Mouse (Mus musculus) liver, embryonic 16.5 days (tissue): ENCODE data around the gene Rhag. TPM values are rescaled to one million over a fixed set of nuclear protein-coding genes. Genes with fewer than 3 reads are reported as not detected.

Experiments used
- ATAC-seq: fragments of 200-750 bp; cut with Nextera tagmentation; 2 replicates; pipeline ENCODE4 v1.8.0; 2017; ENCODE audit warnings: low read depth, mild to moderate bottlenecking, moderate number of reproducible peaks, moderate library complexity
- H3K27ac ChIP-seq: fragments of 300-500 bp; sonication (generic); 2 replicates; pipeline ENCODE4 v1.5.1; 2014; ENCODE audit warnings: mild to moderate bottlenecking, low read length
- H3K27me3 ChIP-seq: fragments of 300-500 bp; sonication (generic); 2 replicates; pipeline ENCODE4 v1.6.1; 2014; ENCODE audit warnings: low read depth, low read length, mixed read lengths; ENCODE audit not compliant: control insufficient read depth, insufficient read depth
- H3K36me3 ChIP-seq: fragments of 300-500 bp; sonication (generic); 2 replicates; pipeline ENCODE4 v1.6.1; 2014; ENCODE audit warnings: mild to moderate bottlenecking; ENCODE audit not compliant: control insufficient read depth, insufficient read depth
- H3K4me1 ChIP-seq: fragments of 300-500 bp; sonication (generic); 2 replicates; pipeline ENCODE4 v1.6.1; 2014; ENCODE audit warnings: low read depth, low read length, mixed read lengths; ENCODE audit not compliant: control insufficient read depth
- H3K4me2 ChIP-seq: fragments of 300-500 bp; sonication (generic); 2 replicates; pipeline ENCODE4 v1.6.1; 2014; ENCODE audit warnings: low read depth, low read length, mixed read lengths
- H3K4me3 ChIP-seq: fragments of 300-500 bp; sonication (generic); 2 replicates; pipeline ENCODE4 v1.5.1; 2014; ENCODE audit warnings: low read depth, mild to moderate bottlenecking, low read length
- H3K9ac ChIP-seq: fragments of 300-500 bp; sonication (generic); 2 replicates; pipeline ENCODE4 v1.6.1; 2014; ENCODE audit warnings: low read depth, low read length
- H3K9me3 ChIP-seq: fragments of 300-500 bp; sonication (generic); replicated peaks from 2 replicates; pipeline ENCODE4 v1.6.1; 2016; ENCODE audit warnings: low read length; ENCODE audit not compliant: control insufficient read depth
- WGBS: fragments of 180-500 bp; shearing (Covaris S2); extraction: QIAGEN DNeasy Blood & Tissue Kit; methylation state at CpG from one replicate; pipeline ENCODE4 v1.1.7; 2014; ENCODE audit not compliant: insufficient replicate concordance; 5-methylcytosine and 5-hydroxymethylcytosine counted together
- polyA plus RNA-seq: library from polyadenylated mRNA; unstranded; fragments of >200 nt; fragmentation: Nextera tagmentation; extraction: Ambion mirVana; gene quantifications from 2 replicates; pipeline ENCODE4 v1.2.1, GENCODE M21; 2015

The Rhag gene
- polyA plus RNA-seq, 1 experiment from 2014 or later: 223 TPM

DNA sequence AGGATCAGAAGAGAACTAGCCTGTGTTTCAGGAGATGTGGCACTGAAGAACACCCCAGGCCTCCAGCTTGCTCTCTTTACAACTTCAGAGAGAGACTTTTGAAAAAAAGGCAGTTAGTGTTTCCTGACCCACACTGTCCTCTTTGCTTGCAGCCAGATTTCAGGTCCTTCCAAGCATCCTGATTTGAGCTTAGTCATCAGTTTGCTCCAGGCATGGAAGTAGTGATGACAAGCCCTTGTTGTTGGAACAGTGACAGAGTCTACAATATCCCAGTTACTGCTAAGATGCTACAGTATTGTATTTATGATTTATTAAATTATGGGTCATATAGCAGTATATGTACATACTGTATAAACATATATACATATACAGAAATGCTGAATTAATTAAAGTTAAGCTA is 2.9 kb upstream of the Rhag start:
- Histone ChIP-seq H3K36me3 (no peaks in the 10 kb centered on the region), H3K27me3 (no peaks in the 10 kb centered on the region), H3K4me1 (peaks cover 27% of the 10 kb centered on the region), H3K4me3 (no peak overlapping the region), H3K9ac (0 out of 2 replicates have a peak overlapping the region, but pooled peaks have one; percentile 11), H3K4me2 (peak overlapping the region; percentile 35), H3K9me3 (no peaks in the 10 kb centered on the region), H3K27ac (peak overlapping the region; percentile 81)
- ATAC-seq: no peak

DNA sequence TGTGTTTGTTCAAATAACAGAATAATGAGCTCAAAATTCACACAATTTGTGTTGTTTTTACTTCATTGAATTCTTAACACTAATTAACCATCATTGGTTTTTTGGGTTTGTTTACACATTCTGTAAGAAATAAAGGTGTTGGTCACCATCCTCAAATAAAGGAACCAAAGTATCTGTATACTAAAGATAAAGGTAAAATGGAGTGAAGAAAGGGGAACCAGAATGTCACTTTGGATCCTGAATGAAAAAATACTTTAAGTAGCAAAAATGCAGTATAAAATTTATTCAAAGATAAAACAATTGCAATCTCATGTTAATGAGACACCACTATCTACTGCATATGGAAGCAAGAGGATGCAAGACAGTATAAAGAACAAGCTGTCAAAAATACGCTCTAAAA is 634 bp downstream of the Rhag start:
- H3K36me3 ChIP-seq: no peaks in the 10 kb centered on the region; the same call in 1 of the 2 replicates
- WGBS: 43% methylated on average over 1 of the region's 1 CpGs
- no peaks in the 10 kb centered on the region for H3K9me3 ChIP-seq
- H3K27me3 ChIP-seq: no peaks in the 10 kb centered on the region
- no peak overlapping the region for H3K4me3 ChIP-seq
- H3K9ac ChIP-seq: no peak overlapping the region
- no peak overlapping the region for H3K27ac ChIP-seq
- peaks cover 20% of the 10 kb centered on the region for H3K4me1 ChIP-seq
- no peak for ATAC-seq
- H3K4me2 ChIP-seq: no peak overlapping the region

DNA sequence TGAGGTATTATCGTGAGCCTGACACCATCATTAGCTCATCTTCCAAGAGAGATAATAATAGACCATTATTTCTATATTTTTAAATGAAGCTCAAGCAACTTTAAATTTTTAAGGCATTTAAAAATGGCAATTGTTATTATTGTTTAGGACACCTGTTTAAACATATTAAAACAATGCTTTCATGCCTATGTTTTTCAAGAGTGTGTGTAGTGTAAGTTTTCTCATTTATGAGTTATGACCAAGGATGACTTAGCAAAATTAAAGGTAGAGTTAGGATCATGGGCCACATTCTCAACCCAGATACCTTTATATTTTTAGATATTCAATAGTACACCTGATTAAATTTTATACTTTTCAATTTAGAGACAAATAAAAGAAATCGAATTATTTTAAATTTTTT is 1.3 kb downstream of the Rhag start:
- no peaks in the 10 kb centered on the region for H3K27me3 ChIP-seq
- no peak overlapping the region for H3K9ac ChIP-seq
- H3K36me3 ChIP-seq: no peaks in the 10 kb centered on the region; the same call in 1 of the 2 replicates
- H3K9me3 ChIP-seq: no peaks in the 10 kb centered on the region
- peak; percentile 36; the same call in 1 of the 2 replicates for ATAC-seq
- H3K27ac ChIP-seq: no peak overlapping the region
- no peak overlapping the region for H3K4me2 ChIP-seq
- peaks cover 20% of the 10 kb centered on the region for H3K4me1 ChIP-seq
- whole genome bisulfite sequencing: 22% methylated on average over 2 of the region's 2 CpGs
- no peak overlapping the region for H3K4me3 ChIP-seq

DNA sequence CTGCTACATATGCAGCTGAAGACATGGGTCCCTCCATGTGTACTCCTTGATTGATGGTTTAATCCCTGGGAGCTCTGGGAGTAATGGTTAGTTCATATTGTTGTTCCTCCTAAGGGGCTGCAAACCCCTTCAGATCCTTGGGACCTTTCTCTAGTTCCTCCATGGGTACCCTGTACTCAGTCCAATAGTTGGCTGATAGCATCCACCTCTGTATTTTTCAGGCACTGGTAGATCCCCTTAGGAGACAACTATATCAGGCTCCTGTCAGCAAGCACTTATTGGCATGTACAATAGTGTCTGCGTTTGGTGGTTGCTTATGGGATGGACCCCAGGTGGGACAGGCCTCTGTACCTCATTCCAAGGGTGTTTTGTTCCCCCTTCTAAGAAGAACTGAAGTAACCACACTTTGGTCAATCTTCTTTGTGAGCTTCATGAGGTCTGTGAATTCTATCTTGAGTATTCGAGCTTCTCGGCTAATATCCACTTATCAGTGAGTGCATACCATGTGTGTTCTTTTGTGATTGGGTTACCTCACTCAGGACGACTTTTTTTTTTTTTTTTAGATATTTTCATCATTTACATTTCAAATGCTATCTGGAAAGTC is 6.5 kb downstream of the Rhag start:
- peaks cover 7% of the 10 kb centered on the region for H3K36me3 ChIP-seq
- H3K9ac ChIP-seq: peak overlapping the region; percentile 53
- peak overlapping the region; percentile 71 for H3K4me2 ChIP-seq
- H3K4me1 ChIP-seq: peaks cover 14% of the 10 kb centered on the region
- H3K27me3 ChIP-seq: no peaks in the 10 kb centered on the region
- peak overlapping the region; percentile 51 for H3K4me3 ChIP-seq
- peak; percentile 82 for ATAC-seq
- H3K9me3 ChIP-seq: no peaks in the 10 kb centered on the region
- H3K27ac ChIP-seq: peak overlapping the region; percentile 91
- WGBS: 18% methylated on average over 4 of the region's 4 CpGs

DNA sequence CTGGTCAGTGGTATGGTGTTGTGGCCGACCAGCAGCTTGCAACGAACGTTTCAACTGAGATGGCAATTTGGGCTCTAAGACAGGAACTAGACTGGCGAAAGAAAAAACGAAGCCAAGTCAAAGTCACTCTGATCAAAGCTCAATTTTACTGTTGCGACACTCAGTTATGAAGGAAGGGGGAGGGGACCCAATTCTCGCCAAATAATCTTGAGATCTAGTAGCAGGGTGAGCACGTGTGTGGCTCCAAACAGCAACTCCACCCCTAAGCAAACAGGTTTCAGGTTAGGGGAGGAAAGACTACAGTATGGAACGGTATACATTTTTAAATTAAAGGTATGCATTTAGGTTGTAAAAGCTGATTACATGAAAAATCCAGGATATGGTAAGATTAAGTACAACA is 10.6 kb downstream of the Rhag start:
- Histone ChIP-seq H3K27ac (no peak overlapping the region), H3K9ac (no peak overlapping the region), H3K4me2 (peak overlapping the region; percentile 26; the same call in 1 of the 2 replicates), H3K9me3 (no peaks in the 10 kb centered on the region), H3K27me3 (no peaks in the 10 kb centered on the region), H3K4me3 (no peak overlapping the region), H3K36me3 (peaks cover 26% of the 10 kb centered on the region), H3K4me1 (peaks cover 18% of the 10 kb centered on the region)
- 40% methylated on average over 9 of the region's 9 CpGs for WGBS
- ATAC-seq: no peak; the same call in 1 of the 2 replicates

DNA sequence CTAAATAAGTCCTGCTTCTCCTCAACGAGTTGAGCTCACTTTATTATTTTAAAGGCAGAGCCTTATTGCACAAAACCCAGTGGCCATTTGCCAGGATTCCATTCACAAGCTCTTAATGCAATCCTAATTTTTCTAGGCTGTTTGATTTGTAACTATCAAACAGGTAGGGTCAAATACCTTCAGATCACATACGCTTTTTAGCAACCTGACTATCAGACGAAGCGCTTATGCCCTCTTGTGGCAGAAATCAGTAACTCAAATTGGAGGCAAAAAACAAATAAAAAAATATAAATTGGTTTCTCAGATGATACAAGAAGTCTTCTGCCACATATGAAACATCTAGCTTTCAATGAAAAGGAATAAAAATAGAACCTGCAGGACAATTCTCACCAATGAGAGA is 12.9 kb downstream of the Rhag start:
- Histone ChIP-seq H3K4me2 (no peak overlapping the region), H3K36me3 (peaks cover 37% of the 10 kb centered on the region), H3K27ac (no peak overlapping the region), H3K9ac (no peak overlapping the region), H3K9me3 (no peaks in the 10 kb centered on the region), H3K4me1 (peaks cover 13% of the 10 kb centered on the region), H3K27me3 (no peaks in the 10 kb centered on the region), H3K4me3 (no peak overlapping the region)
- 25% methylated on average over 4 of the region's 4 CpGs for WGBS
- no peak for ATAC-seq

DNA sequence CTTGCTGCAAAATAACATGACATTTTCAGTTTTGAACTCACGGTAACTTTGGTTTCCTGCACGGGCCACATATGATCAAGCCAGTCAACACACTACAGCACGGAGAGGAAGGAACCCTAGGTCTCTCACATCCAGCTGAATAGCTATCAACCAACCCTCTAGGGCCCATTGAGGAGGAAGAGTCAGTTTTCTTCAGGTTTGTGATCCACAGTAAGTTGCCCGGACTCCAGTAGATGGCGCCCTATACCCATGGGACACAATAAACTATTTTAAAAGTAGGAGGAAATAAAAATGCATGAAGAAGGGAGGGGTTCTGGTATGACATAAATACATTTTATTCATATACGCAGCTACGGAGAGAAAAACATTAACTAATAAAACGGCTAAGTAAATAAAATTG is 13.6 kb downstream of the Rhag start:
- H3K27ac ChIP-seq: no peak overlapping the region
- H3K27me3 ChIP-seq: no peaks in the 10 kb centered on the region
- H3K9me3 ChIP-seq: no peaks in the 10 kb centered on the region
- 45% methylated on average over 8 of the region's 8 CpGs for WGBS
- no peak for ATAC-seq
- H3K36me3 ChIP-seq: peaks cover 41% of the 10 kb centered on the region
- no peak overlapping the region for H3K4me3 ChIP-seq
- no peak overlapping the region for H3K9ac ChIP-seq
- no peak overlapping the region for H3K4me2 ChIP-seq
- H3K4me1 ChIP-seq: peaks cover 13% of the 10 kb centered on the region

DNA sequence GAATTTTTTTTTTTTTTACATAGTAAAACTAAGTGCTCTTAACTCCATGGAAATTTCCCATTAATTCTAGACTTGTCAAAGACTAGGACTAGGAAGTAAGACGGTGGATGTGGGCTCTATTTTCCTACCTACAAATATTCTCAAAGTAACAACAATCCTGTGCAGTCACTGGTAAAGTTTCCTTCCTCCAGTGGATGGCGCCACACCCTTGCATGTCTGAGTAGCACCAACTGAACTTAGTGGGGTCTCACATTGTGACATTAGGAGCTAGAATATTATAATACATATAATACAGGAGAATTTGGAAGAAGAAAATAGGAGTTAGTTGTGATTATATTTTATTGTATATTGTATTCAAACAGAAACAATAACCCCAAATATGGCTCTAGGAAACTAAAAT is 20.9 kb downstream of the Rhag start:
- Histone ChIP-seq H3K27ac (no peak overlapping the region), H3K9ac (no peak overlapping the region), H3K27me3 (no peaks in the 10 kb centered on the region), H3K9me3 (no peaks in the 10 kb centered on the region), H3K36me3 (peaks cover 70% of the 10 kb centered on the region), H3K4me3 (no peak overlapping the region), H3K4me1 (no peaks in the 10 kb centered on the region), H3K4me2 (no peak overlapping the region)
- ATAC-seq: no peak
- 46% methylated on average over 2 of the region's 2 CpGs for WGBS

DNA sequence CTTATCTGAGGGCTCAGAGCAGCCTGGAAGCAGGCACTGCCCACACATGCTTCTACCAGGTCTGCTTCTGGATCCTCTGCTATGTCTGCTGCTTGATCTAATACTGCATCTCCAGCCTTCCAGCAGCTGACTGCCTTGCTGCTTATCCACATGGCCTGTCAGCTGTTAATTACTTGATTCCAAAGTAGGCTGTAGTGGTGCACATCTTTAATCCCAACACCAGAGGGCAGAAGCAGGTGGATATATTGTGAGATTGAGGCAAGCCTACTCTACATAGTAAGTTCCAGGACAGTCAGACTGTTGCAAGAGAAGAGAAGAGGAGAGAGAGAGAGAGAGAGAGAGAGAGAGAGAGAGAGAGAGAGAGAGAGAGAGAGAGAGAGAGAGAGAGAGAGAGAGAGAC is 26.4 kb downstream of the Rhag start:
- H3K27me3 ChIP-seq: no peaks in the 10 kb centered on the region
- ATAC-seq: no peak

More for the DNA sequence above, 26.4 kb downstream of the Rhag start:
- no peaks in the 10 kb centered on the region for H3K9me3 ChIP-seq
- no peak overlapping the region for H3K4me3 ChIP-seq
- H3K4me1 ChIP-seq: no peaks in the 10 kb centered on the region
- H3K27ac ChIP-seq: no peak overlapping the region
- H3K4me2 ChIP-seq: no peak overlapping the region
- no peak overlapping the region for H3K9ac ChIP-seq
- peaks cover 56% of the 10 kb centered on the region for H3K36me3 ChIP-seq
